Mouse (Mus musculus) frontal cortex, postnatal 10 days (tissue): ENCODE results near the gene Kcnk10.
A peak's percentile ranks its signal among the peaks of the same experiment; 100 is the strongest.

ENCODE experiments used
- DNase-seq, 2 experiments: peaks; one replicate each; pipeline ENCODE4 v3.0.0; 2022; ENCODE audit warnings: low spot score in 2 of 2, mixed read lengths in 1 of 2

The Kcnk10 gene

DNA sequence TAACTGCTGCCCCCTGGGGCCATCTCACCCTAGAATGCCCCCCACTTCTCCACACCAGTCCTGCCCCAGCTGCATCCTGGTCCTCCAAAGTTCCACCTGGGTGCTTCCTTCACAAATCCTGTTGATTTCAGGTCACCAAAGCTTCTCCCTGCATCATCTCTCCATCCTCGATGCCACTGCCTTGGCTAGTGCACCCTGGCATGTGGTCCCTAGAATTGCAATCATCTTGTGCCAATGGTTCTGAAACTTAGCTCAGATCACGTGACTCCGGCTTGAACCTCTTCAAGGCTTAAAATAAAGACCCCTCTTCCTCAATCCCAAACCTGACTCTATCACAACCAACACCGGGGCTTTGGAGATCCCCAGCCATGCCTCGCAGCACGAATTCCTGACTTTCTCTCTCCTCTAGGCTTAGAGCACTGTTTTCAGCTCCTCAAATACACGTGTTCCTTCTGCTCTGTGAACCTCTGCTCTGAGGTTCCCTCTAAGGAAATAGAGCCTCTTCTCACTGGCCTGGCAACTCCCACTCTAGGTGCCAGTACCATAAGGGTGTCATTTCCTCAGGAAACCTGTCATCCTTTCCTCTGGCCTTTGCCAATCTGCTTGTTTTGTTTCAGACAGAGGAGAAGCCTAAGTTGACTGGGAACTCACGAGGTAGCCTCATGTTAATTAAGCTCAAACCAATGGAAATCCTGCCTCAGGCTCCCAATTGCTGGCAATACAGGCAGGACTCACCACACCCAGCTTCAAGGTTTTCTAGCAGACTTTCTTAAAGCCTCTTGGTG is 6.0 kb downstream of the Kcnk10 start:
- DNase-seq, result no peak

DNA sequence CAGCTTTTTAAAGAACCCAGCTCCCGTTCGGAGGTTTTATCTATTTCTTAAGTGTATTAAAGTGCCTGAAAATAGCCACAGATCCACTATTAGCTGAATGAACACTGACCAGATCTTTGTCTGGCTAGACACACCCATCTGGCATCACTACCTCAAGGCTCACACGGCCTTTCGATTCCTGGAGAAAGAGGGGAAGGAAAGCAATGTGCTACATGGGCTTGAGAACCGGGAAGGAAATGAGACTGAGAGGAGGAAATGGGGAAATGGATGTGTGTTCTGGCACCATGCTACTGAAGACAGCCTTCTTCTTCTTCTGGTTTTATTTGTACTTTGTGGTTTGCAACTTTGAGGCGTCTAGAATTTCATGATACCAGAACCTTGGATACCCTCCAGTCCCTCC is 8.7 kb downstream of the Kcnk10 start:
- no peak for DNase-seq

DNA sequence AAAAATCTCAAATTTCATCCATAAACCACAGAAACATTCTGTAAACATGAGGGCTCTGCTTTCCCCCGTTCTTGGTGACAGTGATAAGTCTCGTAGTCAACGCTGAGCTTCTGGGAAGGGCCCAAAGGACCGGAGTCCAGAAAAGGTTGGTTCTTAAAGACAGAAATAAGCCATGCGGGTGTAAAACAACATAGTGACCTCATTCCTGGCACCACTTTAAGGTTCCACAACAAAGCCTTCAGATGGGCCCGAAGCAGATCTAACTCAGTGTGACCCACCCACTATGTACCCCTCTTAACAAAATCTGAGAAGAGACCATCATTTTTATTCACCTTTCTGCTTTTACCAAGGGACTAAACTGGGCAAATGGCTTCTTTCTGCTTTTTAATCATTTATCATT is 10.2 kb downstream of the Kcnk10 start:
- no peak for DNase-seq

DNA sequence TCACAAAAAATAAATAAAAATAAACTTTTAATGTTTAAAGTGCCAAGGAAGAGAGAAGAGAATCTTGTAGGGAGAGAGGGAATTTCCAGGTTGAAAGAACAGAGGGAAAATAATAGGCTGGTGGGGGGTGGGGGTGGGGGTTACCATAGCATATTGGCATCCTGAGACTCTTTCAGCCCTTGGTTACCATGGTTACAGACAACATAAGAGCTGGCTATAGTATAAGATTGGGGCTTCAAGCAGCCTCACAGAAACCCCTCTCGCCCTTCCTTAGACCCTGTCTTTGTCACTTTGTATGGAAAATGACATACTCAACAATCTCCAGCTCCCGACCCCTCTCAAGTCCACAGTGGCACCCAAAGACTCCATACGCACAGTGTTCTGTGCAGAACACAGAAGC is 13.7 kb downstream of the Kcnk10 start:
- DNase-seq, result no peak

DNA sequence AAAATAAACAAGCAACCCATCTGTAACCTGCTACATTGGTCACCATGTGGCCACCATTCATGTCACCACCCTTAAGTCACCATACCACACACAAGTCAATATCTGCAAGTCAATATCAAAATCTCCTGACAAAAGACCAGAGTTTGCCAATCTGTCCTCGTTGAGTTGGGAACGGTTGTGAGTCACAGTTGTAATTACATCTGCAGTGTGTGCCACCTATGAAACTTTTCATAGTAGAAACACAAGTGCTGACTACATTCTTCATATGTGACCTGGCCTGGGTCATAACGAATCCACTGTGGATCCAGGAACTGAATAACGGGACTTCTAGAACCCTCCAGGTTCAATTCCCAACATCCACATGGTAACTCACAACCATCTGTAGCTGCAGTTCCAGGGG is 14.8 kb downstream of the Kcnk10 start:
- DNase-seq, result no peak

DNA sequence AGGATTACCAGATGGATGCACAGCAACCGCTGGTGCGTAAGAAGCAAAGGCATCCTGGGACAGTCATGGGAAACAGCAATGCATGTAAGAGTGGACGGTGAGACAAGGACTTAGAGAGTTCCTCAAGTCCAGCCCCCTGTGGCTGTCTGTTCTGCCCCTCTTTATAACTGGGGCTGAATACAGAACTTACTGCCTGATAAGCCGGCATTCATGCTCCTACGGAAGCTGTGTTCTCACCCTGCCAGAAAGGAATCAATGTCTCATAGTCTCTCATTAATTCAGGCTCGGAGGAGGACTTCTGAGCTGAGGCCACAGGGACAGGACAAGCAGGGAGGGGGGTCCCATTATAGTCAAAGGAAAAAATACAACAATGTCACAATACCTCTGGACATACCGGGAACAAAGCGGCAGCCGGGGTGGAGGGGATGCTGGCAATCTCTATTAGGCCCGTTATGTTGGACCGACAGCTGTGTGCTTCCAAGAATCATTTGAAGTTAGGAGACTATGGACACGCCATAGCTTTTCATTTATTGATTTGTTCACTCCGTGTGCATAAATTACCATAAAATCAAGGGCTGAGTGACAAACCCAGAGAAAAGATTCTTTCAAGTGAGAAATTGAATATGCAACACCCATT is 15.7 kb downstream of the Kcnk10 start:
- DNase-seq, result no peak

DNA sequence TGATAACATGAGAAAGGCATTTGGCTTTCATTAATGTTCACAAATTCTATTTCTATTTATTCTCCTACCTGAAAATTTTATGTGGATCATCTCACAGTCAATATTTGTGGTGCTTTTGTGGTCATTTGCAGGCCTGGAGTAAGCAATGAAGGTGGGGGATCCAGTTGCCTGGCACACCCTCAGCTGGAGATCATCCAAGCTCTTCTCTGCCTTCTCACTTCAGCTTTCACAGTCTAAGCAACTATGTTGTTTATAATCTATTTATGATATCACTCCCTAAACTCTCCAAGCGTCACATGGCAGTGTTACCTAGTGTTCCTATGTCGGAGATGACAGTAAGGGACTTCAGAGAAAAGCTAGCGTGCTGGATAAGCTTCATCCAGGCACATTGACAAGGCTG is 18.1 kb downstream of the Kcnk10 start:
- no peak for DNase-seq

DNA sequence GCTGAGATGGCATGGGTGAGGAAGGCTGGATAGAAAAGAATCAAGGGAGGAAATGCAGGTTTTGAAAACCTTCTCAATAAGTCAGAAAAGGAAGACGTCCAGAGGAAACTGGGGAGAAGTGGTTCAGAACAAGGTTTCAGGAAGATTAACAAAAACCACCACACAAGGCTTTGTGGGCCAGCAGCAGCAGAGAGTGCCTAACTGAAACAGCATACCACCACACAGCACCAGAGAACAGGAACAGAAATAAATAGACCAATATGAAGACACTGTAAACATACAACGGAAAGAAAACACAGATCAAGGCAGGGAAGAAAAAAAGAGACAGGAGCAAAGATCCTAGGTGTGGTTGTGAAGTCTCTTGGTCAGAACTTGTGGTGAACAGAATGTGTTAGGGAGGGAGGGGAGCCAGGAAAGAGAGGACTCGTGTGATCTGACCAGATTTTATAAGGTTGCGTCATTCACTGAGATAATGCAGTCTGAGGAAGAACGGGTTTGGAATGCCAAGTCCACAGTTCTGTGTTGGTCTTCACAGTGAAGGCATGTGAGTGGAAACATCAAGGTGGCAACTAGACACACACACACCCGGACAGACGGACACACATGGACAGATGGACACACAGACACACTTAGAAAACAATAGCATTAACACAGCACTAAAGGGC is 21.0 kb downstream of the Kcnk10 start:
- no peak for DNase-seq

DNA sequence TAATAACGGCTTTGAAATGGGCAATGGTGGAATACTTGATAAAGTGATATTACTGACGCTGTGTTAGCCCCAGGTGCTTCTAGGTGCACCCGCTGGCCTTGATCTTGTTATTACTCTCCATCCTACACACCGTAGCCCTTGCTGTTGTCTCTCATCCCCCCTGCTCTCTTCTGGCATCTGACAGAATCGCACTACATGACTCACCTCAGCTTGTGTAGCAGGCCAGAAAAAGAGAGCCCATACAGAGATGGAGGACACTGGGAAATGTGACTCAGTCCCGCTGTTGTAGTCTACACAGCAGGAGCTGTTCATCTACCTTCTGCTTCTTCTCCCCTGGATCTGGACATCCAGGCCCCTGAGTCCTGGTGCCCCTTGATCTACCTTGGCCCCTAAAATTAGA is 28.1 kb downstream of the Kcnk10 start:
- DNase-seq, result no peak

DNA sequence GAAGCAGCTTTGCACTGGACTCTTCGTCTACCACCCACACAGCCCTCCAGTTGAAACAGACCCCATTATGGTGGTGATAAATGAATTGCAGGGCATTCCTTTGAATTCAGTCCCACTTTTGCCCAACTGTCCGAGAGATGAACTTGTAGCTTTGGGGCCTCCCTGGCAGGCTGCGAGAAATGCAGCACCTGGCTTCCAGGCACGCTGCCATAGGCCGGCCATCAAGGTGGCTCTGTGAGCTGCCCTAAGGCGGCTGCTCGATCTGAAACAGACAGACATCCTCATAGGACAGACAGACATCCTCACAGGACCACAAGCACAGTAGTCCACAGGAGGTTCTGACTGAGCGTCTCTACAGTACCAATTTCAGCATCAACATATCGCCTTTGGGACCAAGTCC is 30.0 kb downstream of the Kcnk10 start:
- no peak for DNase-seq

DNA sequence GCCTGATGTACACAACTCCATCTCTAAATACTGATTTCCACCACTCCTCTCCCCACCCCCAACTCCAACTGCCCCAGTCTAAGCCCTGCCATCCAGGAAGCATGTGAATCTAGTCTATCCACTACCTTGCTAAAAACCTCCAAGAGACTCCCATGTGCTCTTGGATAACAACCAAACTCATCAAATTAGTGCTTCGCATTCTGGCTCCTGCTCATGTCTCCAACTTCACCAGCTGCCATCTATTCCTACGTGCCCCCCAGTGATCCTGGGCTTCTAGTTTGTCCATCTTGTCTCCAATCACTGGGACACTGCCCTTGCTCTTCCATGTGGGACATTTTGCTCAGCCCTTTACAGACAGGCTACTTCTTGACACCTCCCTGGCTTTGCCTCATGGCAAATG is 32.2 kb downstream of the Kcnk10 start:
- no peak for DNase-seq

DNA sequence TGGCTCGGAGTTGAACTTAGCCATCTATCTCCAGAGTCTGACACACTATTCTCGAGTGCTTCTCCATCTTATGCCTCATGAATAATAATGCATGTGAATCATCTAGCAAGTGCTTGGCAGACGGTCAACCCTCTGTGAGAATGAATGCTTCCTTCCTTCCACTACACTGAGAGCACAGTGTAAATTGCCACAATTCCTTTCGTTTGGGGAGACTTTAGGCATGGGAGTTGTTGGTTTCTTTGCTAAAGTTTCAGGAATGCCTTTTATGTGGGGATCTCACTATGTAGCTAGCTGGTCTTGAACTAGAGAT is 32.9 kb downstream of the Kcnk10 start:
- peak; percentile 48 to 50 for DNase-seq

DNA sequence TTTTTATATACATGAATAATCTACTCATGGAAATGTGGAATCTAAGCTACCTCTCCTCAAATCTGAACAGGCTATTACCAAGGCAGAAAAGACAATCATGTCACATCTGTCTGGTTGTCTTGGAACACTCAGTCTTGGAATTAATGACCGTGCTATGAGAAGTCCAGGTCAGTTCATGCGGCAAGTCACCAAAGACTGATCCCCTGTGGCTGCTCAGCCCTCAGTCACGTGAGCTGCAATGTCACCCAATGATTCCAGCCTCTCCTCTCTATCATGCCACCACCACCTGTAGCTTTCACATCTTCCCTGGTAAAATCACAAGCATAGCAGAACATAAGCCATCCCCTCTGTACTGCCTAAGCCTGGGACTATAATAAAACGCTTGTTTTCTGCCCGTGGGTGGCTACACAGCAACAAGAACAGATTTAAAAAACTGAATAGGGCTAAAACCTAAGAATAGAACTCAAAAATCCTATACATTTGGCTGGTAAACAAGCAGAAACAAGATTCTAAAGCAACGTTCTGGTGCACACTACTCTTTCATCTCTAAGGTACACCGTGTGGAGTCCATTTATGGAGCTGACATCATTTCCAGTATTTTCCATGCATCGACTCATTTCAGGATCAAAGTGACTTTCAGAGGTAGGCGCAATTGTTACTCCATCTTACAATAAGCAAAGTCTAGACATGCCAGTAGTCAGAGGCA is 33.4 kb downstream of the Kcnk10 start:
- DNase-seq, result no peak

DNA sequence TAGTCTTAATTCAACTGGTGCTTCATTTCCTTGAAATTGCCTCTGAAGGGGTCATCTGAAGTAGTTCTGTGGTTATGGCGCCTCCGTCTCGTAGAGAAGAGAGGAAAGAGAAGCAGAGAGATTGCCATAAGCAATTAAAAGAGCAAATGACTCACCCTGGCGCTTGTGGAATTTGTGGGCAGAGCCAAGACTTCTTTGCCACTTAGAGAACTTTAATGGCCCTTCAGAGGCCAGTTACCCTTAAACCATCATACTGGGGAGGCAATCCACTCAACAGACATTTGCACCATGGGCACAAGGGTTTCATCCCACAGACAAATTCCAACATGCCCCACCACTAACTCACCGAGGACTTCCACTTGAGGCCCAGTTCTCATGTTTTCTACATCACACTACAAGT is 41.4 kb downstream of the Kcnk10 start:
- no peak for DNase-seq

DNA sequence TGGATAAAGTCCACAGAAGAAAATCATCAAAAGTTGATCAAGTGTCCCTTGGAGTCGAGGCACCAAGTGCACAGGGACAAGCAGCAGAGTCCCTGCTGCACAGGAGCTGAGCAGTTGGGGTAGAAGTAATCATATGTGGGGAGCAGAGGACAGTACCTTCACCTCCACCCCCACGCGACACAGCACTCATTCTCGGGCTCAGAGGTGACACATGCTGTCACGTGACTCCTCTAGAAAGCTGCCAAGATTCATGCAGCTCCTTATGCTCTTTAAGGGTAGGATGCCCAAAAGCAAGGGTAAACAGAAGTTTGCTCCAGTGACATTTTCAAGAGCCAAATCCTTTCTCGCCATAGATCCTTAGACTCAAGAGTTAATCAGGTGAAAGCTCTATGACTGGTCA is 42.1 kb downstream of the Kcnk10 start:
- DNase-seq, result no peak

DNA sequence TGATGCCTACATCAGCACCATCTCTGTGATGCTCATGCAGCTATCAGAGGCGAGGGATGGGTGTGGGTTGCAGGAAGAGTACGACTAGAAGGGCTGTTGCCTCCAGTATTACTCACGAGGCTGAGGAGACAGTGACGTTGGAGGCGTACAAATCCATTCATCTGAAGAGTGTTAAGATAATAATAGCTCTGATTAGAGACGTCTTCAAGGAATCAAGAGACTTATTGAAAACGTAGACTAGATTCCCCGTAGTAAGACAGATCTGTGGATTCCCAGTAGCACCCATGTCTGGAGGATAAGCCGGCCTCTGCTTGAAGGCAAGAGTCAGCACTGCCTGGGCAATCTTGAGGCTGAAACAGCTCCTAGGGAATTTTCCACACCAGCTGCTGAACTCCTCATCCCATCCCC is 42.6 kb downstream of the Kcnk10 start:
- DNase-seq, result peak in 1 of 2 experiments; percentile 42

DNA sequence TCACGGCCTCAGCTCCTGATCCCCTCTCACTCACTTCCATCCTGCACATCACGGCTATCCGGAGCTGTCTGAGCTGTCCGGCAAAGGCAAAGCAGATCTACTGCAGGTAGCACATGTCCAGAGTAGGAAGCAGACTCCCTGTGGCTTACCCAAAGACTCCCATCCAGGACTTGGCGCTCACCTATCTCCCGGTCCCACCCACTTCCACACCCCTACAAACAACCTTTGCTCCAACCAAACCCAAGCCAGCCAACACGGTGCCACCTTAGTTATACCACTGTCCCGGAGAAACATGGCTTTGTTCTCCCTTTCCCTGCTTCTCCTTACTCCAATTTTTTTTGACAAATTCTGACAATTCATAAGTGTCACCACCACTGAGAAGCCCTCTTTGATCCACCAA is 49.5 kb downstream of the Kcnk10 start:
- no peak for DNase-seq

DNA sequence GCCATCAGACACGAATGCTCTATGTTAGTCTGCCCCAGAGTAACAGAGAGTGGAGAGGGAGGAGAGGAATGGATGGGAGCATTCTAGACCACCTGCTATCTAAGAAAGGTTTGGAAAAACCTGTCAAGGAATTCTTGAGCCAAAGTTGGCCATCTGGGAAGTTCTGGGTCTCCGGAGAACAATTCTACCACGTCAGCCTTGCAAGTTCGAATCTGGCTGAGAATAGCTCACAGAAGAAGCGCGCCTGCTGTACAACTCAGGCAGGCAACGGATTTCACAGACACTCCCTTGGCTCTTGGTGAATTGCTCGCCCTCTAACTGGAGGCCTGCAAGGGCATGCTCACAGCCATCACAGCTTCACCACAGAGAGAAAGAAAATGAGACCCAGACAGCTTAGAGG is 52.7 kb downstream of the Kcnk10 start:
- no peak for DNase-seq

DNA sequence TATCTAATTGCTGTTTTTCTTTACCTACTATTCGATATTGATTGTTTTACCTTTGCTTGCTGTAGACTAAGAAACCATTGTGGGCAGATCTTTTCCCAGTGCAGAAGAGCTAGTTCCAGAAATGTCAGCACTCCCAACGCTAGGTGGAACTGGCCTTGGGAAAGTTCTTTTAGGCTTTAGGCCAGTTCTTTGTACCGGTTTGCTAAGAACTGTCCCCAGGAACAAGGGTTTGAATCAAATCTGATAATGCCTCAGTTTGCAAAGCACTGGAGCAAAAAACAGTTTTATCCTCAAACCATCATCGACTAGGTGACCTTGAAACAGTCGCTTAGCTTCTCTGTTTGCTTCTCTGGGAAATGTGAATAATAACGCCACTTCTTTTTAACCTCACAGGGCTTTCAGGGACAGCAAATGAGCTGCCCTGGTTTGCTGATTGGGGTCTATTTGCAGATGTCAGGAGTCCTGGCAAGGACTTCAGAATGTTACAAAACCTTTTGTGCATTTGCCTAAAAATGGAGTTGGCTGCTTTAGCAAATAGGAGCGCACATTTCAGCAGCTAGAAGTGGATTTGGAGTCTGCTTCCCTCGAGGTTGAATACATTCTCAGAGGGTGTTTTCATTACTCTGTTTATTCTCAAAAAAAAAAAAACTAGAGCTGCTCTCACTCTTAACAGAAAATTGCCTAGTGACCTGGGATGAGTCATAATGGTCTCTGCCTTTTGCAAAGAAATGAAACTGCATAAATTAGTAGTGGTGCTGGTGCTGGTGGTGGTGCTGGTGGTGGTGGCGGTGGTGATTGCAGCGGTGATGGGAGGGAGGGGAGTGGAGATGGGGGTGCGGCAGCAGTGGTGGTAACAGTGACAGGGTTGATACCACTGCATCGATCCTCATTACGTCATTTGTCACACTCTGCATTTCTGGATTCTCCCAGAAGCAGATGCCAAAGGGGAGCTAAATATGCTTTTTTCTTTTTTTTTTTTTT is 53.5 kb downstream of the Kcnk10 start:
- DNase-seq, result no peak

DNA sequence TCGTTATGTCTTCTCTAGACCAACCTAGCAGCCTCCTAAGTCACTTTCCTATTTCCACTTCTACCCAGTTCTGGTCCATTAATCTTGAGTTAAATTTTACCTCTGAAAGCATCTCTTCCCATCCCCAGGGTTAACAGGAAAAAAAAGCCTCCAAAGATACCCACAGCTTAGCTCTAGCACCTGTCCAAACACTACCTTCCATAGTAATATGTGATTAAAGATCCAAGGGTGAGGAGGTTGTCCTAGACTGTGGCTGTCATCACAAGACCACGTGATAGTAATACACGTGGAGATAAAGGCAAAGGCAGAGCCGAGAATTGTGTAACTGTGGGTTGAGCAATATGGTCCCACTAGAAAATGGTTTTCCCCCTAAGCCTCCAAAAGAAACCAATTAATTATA is 56.8 kb downstream of the Kcnk10 start:
- no peak for DNase-seq

DNA sequence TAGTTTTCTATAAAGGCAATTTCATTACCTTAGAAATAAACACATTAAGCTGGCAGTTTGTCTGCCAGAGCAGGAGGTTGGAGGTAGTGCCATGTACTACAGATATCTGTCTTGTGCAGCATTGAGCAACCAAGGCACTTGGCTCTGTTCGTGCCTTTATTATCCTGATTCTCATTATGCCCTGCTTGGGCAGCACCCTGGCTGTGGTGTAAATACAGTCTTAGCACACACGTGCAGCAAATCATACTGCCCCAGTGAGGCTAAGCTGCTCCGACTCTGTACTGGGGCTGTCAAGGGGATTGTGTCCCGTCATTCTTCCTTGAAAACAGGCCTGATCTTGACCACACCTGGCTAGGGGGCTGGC is 57.6 kb downstream of the Kcnk10 start:
- DNase-seq, result no peak
